Mouse (Mus musculus) embryonic fibroblast, embryonic 13.5 days (primary cell): ENCODE data around the gene Grid2ip. TPM values are rescaled to one million over a fixed set of nuclear protein-coding genes. Genes with fewer than 3 reads are reported as not detected.

ENCODE experiments used
- H3K27ac ChIP-seq: 2 replicates; pipeline ENCODE4 v1.5.1; 2012; ENCODE audit warnings: low read length, control low read depth, inconsistent platforms; ENCODE audit not compliant: insufficient read depth
- H3K4me1 ChIP-seq: 2 replicates; pipeline ENCODE4 v1.6.1; 2011; ENCODE audit warnings: low read length; ENCODE audit not compliant: control insufficient read depth, insufficient read depth
- H3K4me3 ChIP-seq: 2 replicates; pipeline ENCODE4 v1.5.1; 2011; ENCODE audit warnings: mild to moderate bottlenecking, control low read depth, low read length; ENCODE audit not compliant: insufficient read depth
- CTCF ChIP-seq: IDR thresholded peaks from 2 replicates; pipeline ENCODE4 v1.5.1; 2011; ENCODE audit warnings: mild to moderate bottlenecking, control low read depth, low read length, moderate library complexity, borderline replicate concordance; ENCODE audit not compliant: insufficient read depth
- POLR2A ChIP-seq: IDR thresholded peaks from 2 replicates; pipeline ENCODE4 v1.6.1; 2011; ENCODE audit warnings: low read depth, mild to moderate bottlenecking, control low read depth, low read length, moderate library complexity
- polyA plus RNA-seq: library from polyadenylated mRNA; stranded (reverse); fragments of >200 nt; gene quantifications from 2 replicates; pipeline ENCODE4 v1.2.4, GENCODE M21; 2011; ENCODE audit warnings: low read depth; ENCODE audit not compliant: missing spikeins, insufficient read length

Grid2ip gene
- polyA plus RNA-seq, 1 experiment, result not detected

DNA sequence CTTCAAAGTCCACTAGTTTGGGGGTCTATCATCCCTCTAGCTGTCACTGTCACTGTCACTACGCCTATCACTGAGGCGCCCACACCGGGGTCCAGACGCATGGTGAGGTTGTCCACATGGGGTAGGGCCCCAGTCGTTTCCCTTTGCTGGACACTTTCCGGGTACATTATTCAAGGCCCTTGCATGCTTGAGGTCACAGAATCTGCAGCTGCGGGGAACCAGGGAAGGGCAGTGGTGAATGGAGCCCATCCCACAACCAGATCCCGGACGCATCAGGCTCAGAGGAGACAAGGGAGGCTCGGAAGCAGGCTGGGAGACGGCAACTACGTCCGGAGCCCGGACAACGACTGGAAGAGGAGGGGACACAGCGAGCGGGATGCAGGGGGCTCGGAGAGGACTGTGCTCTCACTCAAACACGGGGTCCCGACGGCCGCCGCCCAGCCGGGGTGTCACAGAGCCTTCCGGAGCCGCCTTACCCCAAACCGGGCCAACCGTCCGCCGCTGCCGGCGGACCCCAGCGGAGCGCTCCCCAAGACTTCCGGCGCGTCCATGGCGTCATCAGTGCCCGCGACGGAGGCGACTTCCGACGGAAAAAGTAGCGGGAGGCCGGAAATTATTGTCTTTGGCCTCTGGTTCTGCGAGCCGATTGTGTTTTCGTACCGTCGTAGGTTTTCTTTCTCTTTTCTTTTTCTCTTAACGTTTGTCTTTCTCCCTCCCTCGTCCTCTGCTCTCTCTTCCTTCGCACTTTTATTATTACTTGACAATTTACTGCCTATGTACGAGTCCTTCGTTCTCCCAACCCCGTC, 28.2 kb upstream of the Grid2ip start, which contains the start of gene Zdhhc4:
Zdhhc4 (minus strand) TSS at position 567 of the 806 bp plus-strand sequence.
- TF ChIP-seq POLR2A, result peak; percentile 62
- TF ChIP-seq CTCF, result no peak
- Histone ChIP-seq H3K27ac (peak within 1 kb of the TSS; percentile 67), H3K4me3 (peak within 1 kb of the TSS; percentile 97), H3K4me1 (no peaks in the 10 kb centered on the region; the same call in 1 of the 2 replicates)

DNA sequence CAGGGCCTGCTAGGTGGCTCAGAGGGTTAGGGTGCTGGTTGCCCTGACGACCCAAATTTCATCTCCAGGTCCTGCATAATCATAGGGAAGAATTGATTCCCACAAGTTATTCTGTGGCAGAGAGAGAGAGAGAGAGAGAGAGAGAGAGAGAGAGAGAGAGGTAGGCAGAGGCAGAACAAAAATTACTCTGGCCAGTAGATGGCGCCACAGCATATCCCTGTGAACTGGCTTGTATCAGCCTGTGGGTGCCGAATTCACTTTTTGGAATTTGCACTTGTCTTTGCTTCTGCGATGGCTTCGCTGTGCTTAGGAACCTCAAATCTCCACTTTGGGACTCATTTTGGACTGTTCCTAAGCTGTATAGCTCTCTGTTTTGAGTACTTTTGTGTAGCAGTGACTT, 23.3 kb upstream of the Grid2ip start:
- TF ChIP-seq CTCF (peak; percentile 57), POLR2A (no peak)
- no peak overlapping the region for H3K27ac ChIP-seq
- H3K4me3 ChIP-seq, result no peak overlapping the region
- no peaks in the 10 kb centered on the region for H3K4me1 ChIP-seq

DNA sequence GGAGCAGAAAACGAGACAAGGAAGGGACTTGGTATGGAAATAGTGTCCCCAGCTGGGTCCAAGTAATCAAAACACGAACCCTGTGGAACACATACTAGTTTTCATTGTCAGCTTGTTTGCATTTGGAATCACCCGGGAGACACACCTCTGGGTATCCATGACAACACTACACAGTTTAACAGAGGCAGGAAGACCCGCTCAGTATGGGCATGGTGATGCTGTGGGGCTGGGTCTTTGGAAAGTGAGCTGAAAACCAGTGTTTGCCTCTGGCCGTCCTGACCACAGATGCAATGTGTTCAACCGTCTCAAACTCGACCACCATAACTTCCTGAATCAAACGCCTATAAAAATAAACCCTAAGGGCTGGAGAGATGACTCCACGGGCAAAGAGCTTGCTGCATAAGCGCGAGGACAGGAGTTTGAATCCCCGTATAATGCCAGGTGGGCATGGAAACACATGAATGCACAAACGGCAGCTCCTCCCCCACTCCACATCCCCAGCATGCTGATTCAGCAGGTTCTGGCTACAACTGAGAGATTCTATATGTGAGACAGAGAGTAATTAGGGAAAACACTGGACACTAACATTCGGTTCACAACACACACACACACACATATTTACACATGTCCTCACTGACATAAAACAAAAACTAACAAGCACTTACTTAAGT, 22.6 kb upstream of the Grid2ip start:
- no peaks in the 10 kb centered on the region for H3K4me1 ChIP-seq
- H3K4me3 ChIP-seq, result no peak overlapping the region
- H3K27ac ChIP-seq, result no peak overlapping the region
- TF ChIP-seq POLR2A (no peak), CTCF (no peak)

DNA sequence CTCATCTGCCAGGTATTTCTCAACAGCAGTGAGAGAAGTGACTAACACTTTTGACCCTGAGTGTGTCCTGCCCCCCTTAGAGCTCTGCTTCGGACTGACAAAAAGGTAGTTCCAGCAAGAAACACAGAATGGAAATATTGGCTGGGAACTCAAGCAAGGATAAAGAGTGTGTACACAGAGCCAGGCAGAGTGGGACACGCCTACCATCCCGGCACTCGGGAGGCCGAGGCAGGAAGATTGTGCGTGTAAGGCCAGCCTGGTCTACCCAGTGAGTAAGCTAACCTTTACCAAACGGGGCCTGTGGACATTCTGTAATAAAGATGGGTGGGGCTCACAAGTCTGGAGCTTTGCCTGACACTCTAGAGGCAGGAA, 22.1 kb upstream of the Grid2ip start:
- no peak overlapping the region for H3K4me3 ChIP-seq
- H3K4me1 ChIP-seq, result no peaks in the 10 kb centered on the region
- no peak overlapping the region for H3K27ac ChIP-seq
- no peak for TF ChIP-seq POLR2A
- no peak for TF ChIP-seq CTCF

DNA sequence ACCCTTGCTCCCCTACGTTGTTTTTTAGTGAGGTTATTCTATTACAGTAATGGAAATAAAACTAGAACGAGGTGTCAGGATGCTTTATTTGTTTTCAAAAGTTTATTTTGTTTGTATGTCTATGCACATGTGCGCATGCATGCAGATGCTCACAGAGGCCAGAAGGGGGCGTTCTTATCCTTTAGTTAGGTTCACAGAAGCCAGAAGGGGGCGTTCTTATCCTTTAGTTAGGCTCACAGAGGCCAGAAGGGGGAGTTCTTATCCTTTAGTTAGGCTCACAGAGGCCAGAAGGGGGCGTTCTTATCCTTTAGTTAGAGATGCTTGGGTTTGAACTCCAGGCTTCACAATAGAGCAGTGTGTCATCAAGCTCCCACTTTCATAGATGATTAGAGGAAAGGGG, 20.6 kb upstream of the Grid2ip start:
- TF ChIP-seq POLR2A, result no peak
- Histone ChIP-seq H3K4me3 (no peak overlapping the region), H3K4me1 (no peaks in the 10 kb centered on the region), H3K27ac (no peak overlapping the region)

DNA sequence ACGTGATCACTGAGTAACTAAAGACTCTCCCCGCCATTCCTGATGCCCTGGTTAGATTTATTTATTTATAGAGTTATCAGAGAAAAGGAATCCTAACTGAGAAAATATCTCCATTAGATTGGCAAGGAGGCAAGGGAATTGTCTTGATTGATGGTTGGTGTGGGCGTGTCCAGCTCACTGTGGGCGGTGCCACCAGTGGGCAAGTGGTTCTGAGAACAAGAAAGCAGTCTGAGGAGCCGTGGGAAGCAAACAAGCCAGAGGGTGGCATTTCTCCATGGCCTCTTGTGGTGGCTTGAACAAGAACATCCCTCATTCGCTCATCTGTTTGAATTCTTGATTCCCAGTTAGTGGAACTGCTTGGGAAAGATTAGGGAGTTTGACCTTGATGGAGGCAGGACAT, 17.5 kb upstream of the Grid2ip start:
- H3K4me3 ChIP-seq, result no peak overlapping the region
- H3K4me1 ChIP-seq, result no peaks in the 10 kb centered on the region
- TF ChIP-seq CTCF (no peak), POLR2A (no peak)
- H3K27ac ChIP-seq, result no peak overlapping the region

DNA sequence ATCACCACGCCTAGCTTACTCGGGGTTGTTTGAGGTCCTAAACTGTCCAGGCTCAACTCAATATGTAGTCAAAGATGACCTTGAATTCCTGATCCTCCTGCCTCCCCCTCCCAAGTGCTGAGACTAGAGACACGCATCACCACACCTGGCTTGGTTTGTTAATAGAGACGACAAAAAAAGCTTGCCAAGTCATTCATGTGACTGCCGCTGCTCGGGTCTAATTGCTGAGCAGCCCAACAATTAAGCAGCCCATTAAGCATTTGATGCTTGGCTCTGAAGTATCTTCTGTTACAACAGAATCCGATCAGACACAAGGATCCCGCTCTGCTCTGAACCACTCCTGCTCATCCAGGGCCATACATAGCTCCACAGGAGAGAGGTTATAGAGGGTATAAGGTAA, 10.8 kb upstream of the Grid2ip start:
- TF ChIP-seq CTCF (no peak), POLR2A (no peak)
- no peak overlapping the region for H3K27ac ChIP-seq
- no peaks in the 10 kb centered on the region for H3K4me1 ChIP-seq
- no peak overlapping the region for H3K4me3 ChIP-seq

DNA sequence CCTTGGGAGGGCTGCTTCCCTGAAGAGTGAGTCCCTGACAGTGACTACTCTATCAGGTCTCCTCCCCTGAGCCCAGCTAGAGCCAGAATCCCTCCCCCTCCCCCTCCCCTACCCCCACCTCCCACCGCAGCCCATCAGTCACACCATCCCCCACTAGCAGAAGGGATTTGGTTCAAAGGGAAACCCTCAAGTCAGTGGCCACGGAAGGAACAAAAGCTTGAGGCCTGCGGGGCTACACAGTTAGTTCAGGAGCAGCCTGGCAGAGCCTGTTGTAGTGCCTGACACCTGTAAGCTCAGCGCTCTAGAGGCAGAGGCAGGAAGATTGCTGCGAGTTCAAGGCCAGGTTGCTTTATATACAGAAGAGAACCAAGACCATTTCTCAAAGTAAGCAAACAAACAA, 1.1 kb upstream of the Grid2ip start:
- no peak for TF ChIP-seq CTCF
- TF ChIP-seq POLR2A, result no peak
- no peak overlapping the region for H3K4me3 ChIP-seq
- no peak overlapping the region for H3K27ac ChIP-seq
- no peaks in the 10 kb centered on the region for H3K4me1 ChIP-seq

DNA sequence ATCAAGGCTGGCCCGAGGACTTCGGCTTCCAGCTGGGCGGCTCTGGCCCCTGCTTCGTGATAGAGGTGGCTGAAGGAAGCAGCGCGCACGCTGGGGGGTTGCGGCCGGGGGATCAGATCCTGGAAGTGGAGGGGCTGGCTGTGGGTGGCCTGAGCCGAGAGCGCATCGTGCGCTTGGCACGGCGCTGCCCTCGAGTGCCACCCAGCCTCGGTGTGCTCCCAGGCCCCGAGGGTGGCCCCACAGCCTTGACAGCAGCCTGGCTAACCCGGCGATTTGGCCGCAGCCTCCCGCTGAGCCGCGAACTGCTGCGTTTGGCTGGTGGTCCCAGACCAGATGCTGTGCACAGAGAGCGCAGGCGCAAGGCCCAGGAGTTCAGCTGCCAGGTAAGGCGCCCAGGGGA, 426 bp downstream of the Grid2ip start:
- Histone ChIP-seq H3K4me1 (no peaks in the 10 kb centered on the region), H3K4me3 (no peak overlapping the region), H3K27ac (no peak overlapping the region)
- TF ChIP-seq CTCF (no peak), POLR2A (no peak)

DNA sequence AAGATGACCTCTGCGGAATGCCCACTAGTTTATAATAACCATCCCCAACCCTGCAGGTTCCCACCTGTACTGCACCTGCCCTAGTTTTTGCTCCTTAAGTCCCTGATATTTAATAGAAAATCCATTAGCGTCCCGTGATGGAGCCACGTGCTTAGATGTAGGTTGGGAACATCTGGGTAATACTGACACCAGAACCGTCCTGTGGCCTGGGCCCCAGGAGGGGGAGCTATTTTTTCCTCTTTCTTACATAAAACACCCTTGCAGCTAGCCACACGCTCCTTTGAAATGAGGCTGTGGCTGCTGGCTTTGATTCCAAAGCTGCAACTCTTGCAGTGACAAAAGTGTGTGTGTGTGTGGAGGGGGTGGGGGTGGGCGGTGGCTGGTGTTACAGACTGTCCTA, 2.1 kb downstream of the Grid2ip start:
- TF ChIP-seq CTCF, result no peak
- no peak for TF ChIP-seq POLR2A
- no peaks in the 10 kb centered on the region for H3K4me1 ChIP-seq
- no peak overlapping the region for H3K27ac ChIP-seq
- H3K4me3 ChIP-seq, result no peak overlapping the region
